Mouse (Mus musculus): ENCODE data around the gene Xaf1. TPM values are rescaled to one million over a fixed set of nuclear protein-coding genes. Genes with fewer than 3 reads are reported as not detected.

Xaf1 gene
- total and polyA plus RNA-seq, 3 experiments, result 2.5 to 9.6 (median 4.1) TPM

- Histone ChIP-seq H3K27me3 (replicated peaks) (peaks cover 10% of the 10 kb centered on the region), H3K4me1 (ENCODE audit: control insufficient read depth in 1 of 2, insufficient read depth in 2 of 2) (no peaks in the 10 kb centered on the region), H3K27ac (ENCODE audit: insufficient read depth, low read depth) (no peak overlapping the region), H3K4me3 (replicated peaks in 1 of 3; ENCODE audit: low read depth in 2 of 3, low read length in 2 of 3, poor library complexity in 1 of 3) (no peak overlapping the region), H3K79me2 (replicated peaks; ENCODE audit: control insufficient read depth, extremely low read depth, insufficient read depth, poor library complexity, severe bottlenecking) (no peaks in the 10 kb centered on the region), H3K9ac (ENCODE audit: insufficient read depth, low read depth) (no peak overlapping the region), H3K9me3 (replicated peaks; ENCODE audit: low read length) (peaks cover 6% of the 10 kb centered on the region), H3K36me3 (replicated peaks in 1 of 2; ENCODE audit: control insufficient read depth in 1 of 2, insufficient read depth in 1 of 2, low read length in 1 of 2) (no peaks in the 10 kb centered on the region), H3K4me2 (ENCODE audit: insufficient read depth, low read depth, poor library complexity, severe bottlenecking) (no peak overlapping the region)
- DNase-seq (ENCODE audit: extremely low read depth), result no peak
- TF ChIP-seq TBP (conservative IDR thresholded peaks at IDR 0.05; ENCODE audit: low read depth, low read length) (no peak), IRF4 (IDR thresholded peaks at IDR 0.05; ENCODE audit: low read depth, low read length) (no peak), ZMIZ1 (IDR thresholded peaks at IDR 0.05; ENCODE audit: low read depth, low read length) (no peak), RCOR1 (conservative IDR thresholded peaks at IDR 0.05; ENCODE audit: low read depth, low read length) (no peak), BHLHE40 (IDR thresholded peaks at IDR 0.05; ENCODE audit: low read depth, low read length) (no peak), MXI1 (IDR thresholded peaks at IDR 0.05; ENCODE audit: low read depth, low read length) (no peak), ETS1 (conservative IDR thresholded peaks at IDR 0.05; ENCODE audit: low read depth, low read length) (no peak), ELF1 (IDR thresholded peaks at IDR 0.05; ENCODE audit: low read depth, low read length) (no peak), POLR2AphosphoS2 (IDR thresholded peaks at IDR 0.05; ENCODE audit: low read depth, low read length) (no peak), TCF12 (IDR thresholded peaks at IDR 0.05; ENCODE audit: low read depth, low read length) (no peak), JUN (IDR thresholded peaks at IDR 0.05; ENCODE audit: insufficient read depth, low read depth, low read length) (no peak)
- in situ Hi-C loops (cut with MboI; ENCODE audit: low pct_ligation_motif_present, low pct_unique_long_range_greater_than_20kb, low sequenced_read_pairs) (no loop called here), dilution Hi-C loops (cut with MboI; ENCODE audit: extremely low pct_ligation_motif_present, extremely low pct_unique_long_range_greater_than_20kb, low sequenced_read_pairs) (no loop called here)
These were observed 19.5 kb upstream of the Xaf1 start for GRCm38 (mm10) chr11:72281852-72282400.

GRCm38 (mm10) chr11:72283486-72284224 lies 17.8 kb upstream of the Xaf1 start:
- H3K9ac ChIP-seq (ENCODE audit: insufficient read depth, low read depth), result no peak overlapping the region
- H3K4me2 ChIP-seq (ENCODE audit: insufficient read depth, low read depth, poor library complexity, severe bottlenecking), result no peak overlapping the region
- H3K36me3 ChIP-seq (replicated peaks in 1 of 2; ENCODE audit: control insufficient read depth in 1 of 2, insufficient read depth in 1 of 2, low read length in 1 of 2), result no peaks in the 10 kb centered on the region
- H3K79me2 ChIP-seq (replicated peaks; ENCODE audit: control insufficient read depth, extremely low read depth, insufficient read depth, poor library complexity, severe bottlenecking), result no peaks in the 10 kb centered on the region
- H3K27me3 ChIP-seq (replicated peaks), result peaks cover 10% of the 10 kb centered on the region
- dilution Hi-C loops (cut with MboI; ENCODE audit: extremely low pct_ligation_motif_present, extremely low pct_unique_long_range_greater_than_20kb, low sequenced_read_pairs) (no loop called here), in situ Hi-C loops (cut with MboI; ENCODE audit: low pct_ligation_motif_present, low pct_unique_long_range_greater_than_20kb, low sequenced_read_pairs) (no loop called here)
- no peaks in the 10 kb centered on the region for H3K4me1 ChIP-seq (ENCODE audit: control insufficient read depth in 1 of 2, insufficient read depth in 2 of 2)
- DNase-seq (ENCODE audit: extremely low read depth), result no peak
- no peak overlapping the region for H3K27ac ChIP-seq (ENCODE audit: insufficient read depth, low read depth)
- TF ChIP-seq RCOR1 (conservative IDR thresholded peaks at IDR 0.05; ENCODE audit: low read depth, low read length) (no peak), CTCF (conservative IDR thresholded peaks at IDR 0.05 in 1 of 2, IDR thresholded peaks at IDR 0.05 in 1 of 2; ENCODE audit: low read depth in 2 of 2, low read length in 2 of 2) (no peak), MEF2A (IDR thresholded peaks at IDR 0.05; ENCODE audit: borderline replicate concordance, low read depth, low read length) (no peak), HCFC1 (IDR thresholded peaks at IDR 0.05; ENCODE audit: low read depth, low read length) (no peak), ZC3H11A (IDR thresholded peaks at IDR 0.05; ENCODE audit: low read depth, low read length) (no peak), ZNF384 (IDR thresholded peaks at IDR 0.05; ENCODE audit: low read depth, low read length) (no peak), RAD21 (IDR thresholded peaks at IDR 0.05; ENCODE audit: low read depth, low read length) (no peak), MXI1 (IDR thresholded peaks at IDR 0.05; ENCODE audit: low read depth, low read length) (no peak), MAFK (IDR thresholded peaks at IDR 0.05; ENCODE audit: insufficient replicate concordance, low read length) (no peak), USF2 (conservative IDR thresholded peaks at IDR 0.05; ENCODE audit: low read depth, low read length) (no peak), USF1 (IDR thresholded peaks at IDR 0.05; ENCODE audit: low read depth, low read length) (no peak), EP300 (IDR thresholded peaks at IDR 0.05; ENCODE audit: low read length) (no peak), CHD1 (IDR thresholded peaks at IDR 0.05; ENCODE audit: low read depth, low read length) (no peak), TBP (conservative IDR thresholded peaks at IDR 0.05; ENCODE audit: low read depth, low read length) (no peak), POLR2AphosphoS2 (IDR thresholded peaks at IDR 0.05; ENCODE audit: low read depth, low read length) (no peak), ZMIZ1 (IDR thresholded peaks at IDR 0.05; ENCODE audit: low read depth, low read length) (no peak), BHLHE40 (IDR thresholded peaks at IDR 0.05; ENCODE audit: low read depth, low read length) (no peak), CHD2 (IDR thresholded peaks at IDR 0.05; ENCODE audit: low read length) (no peak), KAT2A (IDR thresholded peaks at IDR 0.05; ENCODE audit: insufficient replicate concordance, low read length) (no peak), TCF12 (IDR thresholded peaks at IDR 0.05; ENCODE audit: low read depth, low read length) (no peak)
- no peak overlapping the region for H3K4me3 ChIP-seq (replicated peaks in 1 of 3; ENCODE audit: low read depth in 2 of 3, low read length in 2 of 3, poor library complexity in 1 of 3)
- peaks cover 6% of the 10 kb centered on the region for H3K9me3 ChIP-seq (replicated peaks; ENCODE audit: low read length)

All from CH12.LX (cell line).